Mouse (Mus musculus) neural tube, embryonic 10.5 days (tissue): ENCODE data around the gene Vmn2r84.
"Not testable (repeated sequence)": the region's sequence is repeated elsewhere in the genome, so short reads cannot be mapped to it uniquely, and the experiment has no call there.

Source experiments
- DNase-seq: peaks from one replicate; pipeline ENCODE4 v3.0.0-alpha.2; 2017; ENCODE audit warnings: low spot score; ENCODE audit errors: extremely low spot score

Gene Vmn2r84

GRCm38 (mm10) chr10:130394232-130394631 lies at the start of gene Vmn2r84:
Gene Vmn2r84, minus strand, starts transcription at chr10:130394332.
- no peak for DNase-seq

GRCm38 (mm10) chr10:130434185-130434898 lies 40.2 kb upstream of the Vmn2r84 start:
- DNase-seq: not testable (repeated sequence)

- DNase-seq: not testable (repeated sequence)
Observed at GRCm38 (mm10) chr10:130429603-130430002, 35.5 kb upstream of the Vmn2r84 start, which contains the start of gene Vmn2r85. Gene Vmn2r85, minus strand, starts transcription at chr10:130429703.

DNA sequence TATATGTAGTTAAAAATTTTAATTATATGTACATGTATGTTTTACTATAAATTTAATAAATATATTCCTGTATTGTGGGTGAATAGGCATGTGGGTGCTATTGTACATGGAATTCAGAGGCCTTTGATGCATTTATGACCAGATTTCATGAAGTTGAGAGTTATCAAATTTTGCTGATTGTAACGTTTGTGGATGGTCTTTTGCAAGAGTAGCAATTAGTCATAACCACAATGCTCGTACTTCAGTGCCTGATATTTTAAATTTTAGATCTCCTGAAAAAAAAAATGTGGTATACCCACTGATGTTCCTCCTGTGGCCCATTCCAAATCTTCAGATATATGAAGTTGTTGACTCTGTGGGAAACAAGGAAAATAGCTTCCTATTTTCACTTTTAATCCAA lies 28.2 kb upstream of the Vmn2r84 start:
- not testable (repeated sequence) for DNase-seq

DNA sequence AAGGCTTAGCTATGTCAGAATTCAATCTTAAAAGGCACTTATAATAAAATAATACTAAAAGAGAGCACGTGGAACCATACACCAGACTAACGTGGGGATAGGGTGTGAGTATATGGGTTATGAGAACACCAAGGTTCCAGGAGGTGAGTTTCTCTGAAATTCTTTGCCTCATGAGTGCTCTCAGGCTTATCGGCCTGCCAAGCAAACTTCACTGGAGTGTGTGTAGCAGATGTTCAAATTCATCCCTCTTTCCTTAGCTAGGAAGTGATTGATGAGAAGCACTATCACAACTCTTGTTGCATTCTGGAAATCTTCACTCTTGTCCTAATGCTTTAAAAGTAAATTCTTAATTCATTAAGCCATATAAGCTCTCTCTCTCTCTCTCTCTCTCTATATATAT lies 26.3 kb upstream of the Vmn2r84 start:
- DNase-seq: no peak

DNA sequence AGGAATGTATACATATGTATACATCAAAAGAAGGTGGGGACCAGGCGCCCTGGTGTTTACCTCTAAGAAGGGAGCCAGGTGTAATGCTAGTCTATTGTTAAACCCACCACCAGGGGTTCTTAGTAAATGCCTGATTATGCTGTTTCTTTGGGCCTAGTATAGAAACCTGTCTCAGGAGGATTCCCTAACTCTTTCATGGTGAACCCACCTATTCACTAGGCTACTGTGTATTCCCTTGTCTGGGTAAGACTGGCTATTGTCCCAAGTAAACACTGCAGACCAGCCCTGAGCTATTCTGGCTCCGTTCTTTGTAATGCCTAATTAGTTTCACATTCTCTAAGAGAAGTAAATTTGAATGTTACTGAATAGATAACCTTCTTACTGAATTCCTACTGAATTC lies 25.8 kb upstream of the Vmn2r84 start:
- not testable (repeated sequence) for DNase-seq

- DNase-seq: not testable (repeated sequence)
Observed at GRCm38 (mm10) chr10:130416352-130416751, 22.2 kb upstream of the Vmn2r84 start.

DNA sequence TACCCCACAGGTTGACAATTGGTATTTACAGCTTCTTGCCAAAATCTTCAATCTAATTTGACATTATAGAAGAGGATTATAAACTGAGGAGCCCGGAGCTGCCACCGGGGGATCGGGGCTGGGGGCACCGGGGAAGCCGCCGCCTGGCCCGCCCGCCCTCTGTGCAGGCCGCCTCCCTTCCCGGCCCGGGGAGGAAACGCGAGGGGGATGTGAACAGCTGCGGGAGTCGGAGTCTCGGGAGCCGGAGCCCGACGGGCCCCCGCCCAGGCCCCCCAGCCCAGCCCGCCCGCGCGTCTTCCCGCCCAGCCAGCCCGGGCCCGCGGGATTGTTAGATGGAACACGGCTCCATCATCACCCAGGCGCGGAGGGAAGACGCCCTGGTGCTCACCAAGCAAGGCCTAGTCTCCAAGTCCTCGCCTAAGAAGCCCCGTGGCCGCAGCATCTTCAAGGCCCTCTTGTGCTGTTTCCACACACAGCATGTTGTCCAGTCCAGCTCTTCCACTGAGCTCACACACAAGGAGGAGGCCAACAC lies 18.1 kb upstream of the Vmn2r84 start:
- not testable (repeated sequence) for DNase-seq

GRCm38 (mm10) chr10:130375145-130375544 lies 19.0 kb downstream of the Vmn2r84 start:
- no peak for DNase-seq

GRCm38 (mm10) chr10:130372491-130373173 lies 21.5 kb downstream of the Vmn2r84 start:
- DNase-seq: no peak

GRCm38 (mm10) chr10:130371644-130372043 lies 22.5 kb downstream of the Vmn2r84 start:
- no peak for DNase-seq

DNA sequence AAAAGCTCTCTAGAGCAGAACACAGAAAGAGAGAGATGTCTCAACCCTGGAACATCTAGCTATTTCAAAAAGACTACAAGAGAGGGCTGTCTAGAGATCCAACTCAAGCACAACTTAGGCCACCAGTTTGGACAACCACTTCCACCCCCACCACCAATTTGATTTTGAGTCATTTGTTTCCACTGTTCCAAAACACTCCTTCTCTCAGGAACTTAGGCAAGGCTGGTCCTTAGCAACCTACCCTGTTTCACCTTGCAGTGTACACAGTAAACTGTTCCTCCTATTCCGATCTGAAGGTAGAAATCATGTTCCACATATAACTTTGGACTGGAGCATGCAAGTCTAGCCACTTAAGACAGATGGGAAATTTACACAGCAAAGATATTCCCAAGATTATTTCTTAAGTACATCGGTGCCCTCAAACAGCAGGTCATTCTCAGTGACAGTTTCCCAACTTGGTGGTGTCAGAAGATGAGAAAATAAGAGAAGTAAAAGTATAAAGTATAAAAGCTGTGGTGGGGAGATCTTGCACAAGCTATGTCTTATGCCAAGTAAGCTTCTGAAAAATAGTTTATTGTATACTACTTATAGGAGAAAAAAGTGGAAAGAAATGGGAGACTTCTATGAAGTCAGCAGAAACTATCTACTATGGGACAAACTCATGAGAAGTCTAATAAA lies 24.0 kb downstream of the Vmn2r84 start:
- DNase-seq: no peak

- no peak for DNase-seq
Observed at GRCm38 (mm10) chr10:130368384-130368783, 25.7 kb downstream of the Vmn2r84 start.

DNA sequence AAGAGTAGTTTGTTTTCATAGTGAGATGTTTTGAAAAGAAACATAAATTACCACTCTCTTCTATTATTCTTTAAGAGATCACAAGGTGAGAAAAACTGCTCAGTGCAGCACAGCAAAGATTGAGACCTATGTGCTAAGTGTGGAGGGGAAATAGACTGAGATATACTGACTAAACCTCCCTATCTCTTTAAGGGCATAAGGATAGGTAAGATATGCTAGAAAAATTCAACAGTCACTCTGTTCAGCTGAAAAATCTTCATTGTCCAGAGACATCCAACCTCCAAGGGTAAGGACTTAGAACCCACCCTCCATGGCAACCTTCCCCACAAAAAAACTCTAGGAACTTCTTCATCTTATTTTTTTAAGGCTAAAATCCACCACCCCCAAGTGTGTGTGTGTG lies 29.4 kb downstream of the Vmn2r84 start:
- no peak for DNase-seq

GRCm38 (mm10) chr10:130363438-130364164 lies 30.5 kb downstream of the Vmn2r84 start:
- DNase-seq: no peak

- no peak for DNase-seq
Observed at GRCm38 (mm10) chr10:130344056-130344455, 50.1 kb downstream of the Vmn2r84 start.

DNA sequence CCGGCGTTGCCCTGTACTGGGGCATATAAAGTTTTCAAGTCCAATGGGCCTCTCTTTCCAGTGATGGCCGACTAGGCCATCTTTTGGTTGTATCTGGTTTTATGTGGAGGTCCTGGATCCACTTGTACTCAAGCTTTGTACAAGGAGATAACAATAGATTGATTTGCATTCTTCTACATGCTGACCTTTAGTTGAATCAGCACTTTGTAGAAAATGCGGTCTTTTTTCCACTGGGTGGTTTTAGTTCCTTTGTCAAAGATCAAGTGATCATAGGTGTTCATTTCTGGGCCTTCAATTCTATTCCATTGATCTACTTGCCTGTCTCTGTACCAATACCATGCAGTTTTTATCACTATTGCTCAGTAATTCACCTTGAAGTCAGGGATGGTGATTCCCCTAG lies 54.1 kb downstream of the Vmn2r84 start:
- not testable (repeated sequence) for DNase-seq

- no peak for DNase-seq
Observed at GRCm38 (mm10) chr10:130337581-130337980, 56.6 kb downstream of the Vmn2r84 start.

DNA sequence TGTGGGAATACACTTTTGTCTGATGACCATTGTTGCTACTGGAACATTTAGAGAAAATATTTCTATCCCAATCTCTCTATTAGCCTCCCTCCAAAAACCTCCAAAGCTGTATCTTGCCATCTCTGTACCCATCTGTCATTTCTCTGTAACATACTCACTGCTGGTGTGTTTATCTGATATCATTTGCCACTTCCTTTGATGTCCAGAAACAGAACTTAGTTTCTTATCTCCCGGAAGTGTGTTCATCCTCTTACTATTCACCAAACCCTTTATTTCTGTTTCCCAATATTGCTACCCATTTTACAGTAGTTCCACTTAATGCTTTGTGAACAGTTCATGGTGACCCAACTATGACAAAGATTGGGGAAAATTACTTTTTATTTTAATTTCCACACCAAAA lies 57.7 kb downstream of the Vmn2r84 start:
- no peak for DNase-seq

- DNase-seq: no peak
Observed at GRCm38 (mm10) chr10:130330711-130331110, 63.4 kb downstream of the Vmn2r84 start.
